Mouse (Mus musculus) midbrain, embryonic 13.5 days (tissue): ENCODE data around the gene Ube4a. TPM values are rescaled to one million over a fixed set of nuclear protein-coding genes. Genes with fewer than 3 reads are reported as not detected.

Experiments used
- ATAC-seq: fragments of 200-750 bp; cut with Nextera tagmentation; 2 replicates; pipeline ENCODE4 v1.8.0; 2017; ENCODE audit warnings: mild to moderate bottlenecking, moderate TSS enrichment, moderate library complexity
- H3K27ac ChIP-seq: fragments of 300-500 bp; sonication (generic); 2 replicates; pipeline ENCODE4 v1.5.1; 2015; ENCODE audit warnings: inconsistent platforms, mild to moderate bottlenecking, moderate library complexity
- H3K27me3 ChIP-seq: fragments of 300-500 bp; sonication (generic); 2 replicates; pipeline ENCODE4 v1.6.1; 2015; ENCODE audit warnings: mild to moderate bottlenecking, inconsistent platforms
- H3K36me3 ChIP-seq: fragments of 300-500 bp; sonication (generic); 2 replicates; pipeline ENCODE4 v1.6.1; 2015; ENCODE audit warnings: mild to moderate bottlenecking, inconsistent platforms
- H3K4me1 ChIP-seq: fragments of 300-500 bp; sonication (generic); replicated peaks from 2 replicates; pipeline ENCODE4 v1.6.1; 2015; ENCODE audit warnings: inconsistent platforms
- H3K4me2 ChIP-seq: fragments of 300-500 bp; sonication (generic); replicated peaks from 2 replicates; pipeline ENCODE4 v1.6.1; 2015; ENCODE audit warnings: moderate library complexity, mild to moderate bottlenecking, inconsistent platforms
- H3K4me3 ChIP-seq: fragments of 300-500 bp; sonication (generic); replicated peaks from 2 replicates; pipeline ENCODE4 v1.5.1; 2015; ENCODE audit warnings: mild to moderate bottlenecking, inconsistent platforms
- H3K9ac ChIP-seq: fragments of 300-500 bp; sonication (generic); replicated peaks from 2 replicates; pipeline ENCODE4 v1.6.1; 2015; ENCODE audit warnings: mild to moderate bottlenecking, inconsistent platforms
- H3K9me3 ChIP-seq: fragments of 300-500 bp; sonication (generic); 2 replicates; pipeline ENCODE4 v1.6.1; 2016; ENCODE audit warnings: mild to moderate bottlenecking, inconsistent platforms
- WGBS: fragments of 180-500 bp; shearing (Covaris S2); methylation state at CpG from one replicate; pipeline ENCODE4 v1.1.7; 2015; 5-methylcytosine and 5-hydroxymethylcytosine counted together
- polyA plus RNA-seq: library from polyadenylated mRNA; unstranded; fragments of >200 nt; fragmentation: Nextera tagmentation; extraction: Ambion mirVana; gene quantifications from 2 replicates; pipeline ENCODE4 v1.2.1, GENCODE M21; 2015

The Ube4a gene
- polyA plus RNA-seq, 1 experiment from 2014 or later, result 36.9 TPM

DNA sequence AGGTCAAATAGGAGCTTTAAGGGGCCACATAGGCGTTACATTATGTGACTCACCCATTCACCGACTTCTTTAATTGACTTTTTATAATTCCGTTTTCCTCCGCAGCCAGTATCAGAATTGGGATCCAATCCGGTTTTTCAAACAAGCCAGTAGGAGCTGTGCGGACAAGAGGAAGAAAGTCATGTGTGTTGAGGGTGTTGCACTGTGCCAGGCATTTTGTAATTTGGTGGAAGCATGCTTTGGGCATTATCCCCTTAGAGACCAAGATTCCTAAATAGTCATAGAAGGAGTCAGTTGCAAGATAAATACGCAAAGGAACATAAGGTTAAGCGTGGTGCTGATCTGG, 44.3 kb downstream of the Ube4a start:
- H3K9ac ChIP-seq, result peak overlapping the region; percentile 57
- H3K4me1 ChIP-seq, result peaks cover 14% of the 10 kb centered on the region
- peak overlapping the region; percentile 93 for H3K27ac ChIP-seq
- H3K4me2 ChIP-seq, result peak overlapping the region; percentile 96
- 1% methylated on average over 8 of the region's 8 CpGs for WGBS
- no peaks in the 10 kb centered on the region for H3K9me3 ChIP-seq
- H3K27me3 ChIP-seq, result no peaks in the 10 kb centered on the region
- ATAC-seq, result peak; percentile 87
- H3K4me3 ChIP-seq, result peak overlapping the region; percentile 99
- no peaks in the 10 kb centered on the region for H3K36me3 ChIP-seq

GRCm38 (mm10) chr9:44920374-44921122, 44.9 kb downstream of the Ube4a start, which contains the start of gene Atp5l:
TSS of gene Atp5l (minus strand) at chr9:44920742.
- peak within 1 kb of the TSS; percentile 95 for H3K9ac ChIP-seq
- peak within 1 kb of the TSS; percentile 93 for H3K27ac ChIP-seq
- H3K4me1 ChIP-seq, result peaks cover 16% of the 10 kb centered on the region
- peak; percentile 90 for ATAC-seq
- under 1% methylated on average over 48 of the region's 48 CpGs for WGBS
- no peaks in the 10 kb centered on the region for H3K27me3 ChIP-seq
- peak within 1 kb of the TSS; percentile 99 for H3K4me3 ChIP-seq
- no peaks in the 10 kb centered on the region for H3K9me3 ChIP-seq
- no peaks in the 10 kb centered on the region for H3K36me3 ChIP-seq
- peak within 1 kb of the TSS; percentile 96 for H3K4me2 ChIP-seq

GRCm38 (mm10) chr9:44919606-44920005, 45.8 kb downstream of the Ube4a start:
- 42% methylated on average over 2 of the region's 2 CpGs for WGBS
- H3K4me1 ChIP-seq, result peaks cover 26% of the 10 kb centered on the region
- H3K9me3 ChIP-seq, result no peaks in the 10 kb centered on the region
- H3K4me2 ChIP-seq, result peak overlapping the region; percentile 96
- H3K9ac ChIP-seq, result peak overlapping the region; percentile 95
- peak overlapping the region; percentile 99 for H3K4me3 ChIP-seq
- no peaks in the 10 kb centered on the region for H3K36me3 ChIP-seq
- no peak for ATAC-seq
- H3K27ac ChIP-seq, result no peak overlapping the region
- no peaks in the 10 kb centered on the region for H3K27me3 ChIP-seq

DNA sequence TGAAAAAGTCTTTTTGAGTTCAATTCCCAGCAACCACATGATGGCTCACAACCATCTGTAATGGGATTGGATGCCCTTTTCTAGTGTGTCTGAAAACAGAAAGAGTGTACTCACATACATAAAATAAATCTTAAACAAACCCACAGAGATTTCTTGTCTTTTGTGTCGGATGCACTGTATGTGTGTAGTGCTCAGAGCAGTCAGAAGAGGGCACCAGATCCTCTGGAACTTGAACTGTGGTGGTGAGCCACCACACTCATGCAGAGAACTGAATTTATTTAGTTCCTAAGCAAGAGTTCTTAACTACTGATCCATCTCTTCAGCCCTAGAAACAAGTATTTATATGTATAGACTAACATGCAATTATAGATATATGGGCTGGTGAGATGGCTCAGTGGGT, 49.2 kb downstream of the Ube4a start:
- H3K36me3 ChIP-seq, result peaks cover 17% of the 10 kb centered on the region
- 62% methylated on average over 1 of the region's 1 CpGs for WGBS
- H3K9me3 ChIP-seq, result no peaks in the 10 kb centered on the region
- H3K4me2 ChIP-seq, result no peak overlapping the region
- H3K4me1 ChIP-seq, result peaks cover 26% of the 10 kb centered on the region
- no peak overlapping the region for H3K27ac ChIP-seq
- H3K27me3 ChIP-seq, result no peaks in the 10 kb centered on the region
- H3K9ac ChIP-seq, result no peak overlapping the region
- H3K4me3 ChIP-seq, result no peak overlapping the region
- ATAC-seq, result no peak

DNA sequence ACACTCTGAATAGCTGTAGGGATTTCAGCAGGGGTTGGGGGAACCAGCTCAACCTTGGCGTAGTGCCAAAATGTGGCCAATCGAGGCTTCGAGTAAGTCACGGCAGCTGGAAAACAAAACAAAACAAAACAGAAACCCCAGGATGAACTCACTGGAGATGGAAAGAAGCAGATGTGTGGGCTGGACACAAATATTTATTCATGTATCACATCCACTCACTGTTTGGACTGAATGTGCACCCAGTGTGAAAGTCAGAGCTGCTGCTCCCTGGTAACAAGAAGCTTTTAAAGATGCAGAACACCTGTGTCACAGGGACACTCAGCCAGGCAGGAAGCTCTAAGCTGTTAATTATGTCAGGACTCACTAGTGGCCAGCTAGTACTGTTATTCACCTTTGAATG, 50.7 kb downstream of the Ube4a start:
- Histone ChIP-seq H3K9me3 (no peaks in the 10 kb centered on the region), H3K4me3 (no peak overlapping the region), H3K27me3 (no peaks in the 10 kb centered on the region), H3K9ac (no peak overlapping the region), H3K4me2 (no peak overlapping the region), H3K36me3 (peaks cover 28% of the 10 kb centered on the region), H3K27ac (no peak overlapping the region), H3K4me1 (peaks cover 22% of the 10 kb centered on the region)
- no peak for ATAC-seq
- 44% methylated on average over 4 of the region's 4 CpGs for WGBS

DNA sequence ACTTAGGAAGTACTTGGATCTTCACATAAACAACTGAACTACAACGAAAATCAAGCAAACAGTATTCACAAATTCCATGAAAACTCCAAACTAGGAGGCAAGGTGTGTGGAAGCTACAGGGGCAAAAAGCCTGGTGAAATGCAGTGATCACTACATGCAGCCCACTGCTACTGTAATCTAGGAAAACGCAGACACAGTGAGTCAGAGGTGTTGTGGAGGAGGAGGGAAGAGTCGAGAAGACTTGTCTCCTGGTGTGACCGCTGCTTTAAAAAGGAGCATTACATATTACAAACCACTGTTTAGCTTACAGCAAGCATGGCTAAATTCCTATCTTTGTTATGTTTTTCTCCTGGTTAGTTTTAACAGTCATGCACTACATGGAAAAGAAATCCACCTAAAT, 54.0 kb downstream of the Ube4a start:
- H3K4me3 ChIP-seq, result no peak overlapping the region
- peaks cover 12% of the 10 kb centered on the region for H3K4me1 ChIP-seq
- 98% methylated on average over 4 of the region's 4 CpGs for WGBS
- no peak overlapping the region for H3K9ac ChIP-seq
- no peaks in the 10 kb centered on the region for H3K27me3 ChIP-seq
- no peak overlapping the region for H3K4me2 ChIP-seq
- no peaks in the 10 kb centered on the region for H3K9me3 ChIP-seq
- no peak for ATAC-seq
- peaks cover 28% of the 10 kb centered on the region for H3K36me3 ChIP-seq
- no peak overlapping the region for H3K27ac ChIP-seq

DNA sequence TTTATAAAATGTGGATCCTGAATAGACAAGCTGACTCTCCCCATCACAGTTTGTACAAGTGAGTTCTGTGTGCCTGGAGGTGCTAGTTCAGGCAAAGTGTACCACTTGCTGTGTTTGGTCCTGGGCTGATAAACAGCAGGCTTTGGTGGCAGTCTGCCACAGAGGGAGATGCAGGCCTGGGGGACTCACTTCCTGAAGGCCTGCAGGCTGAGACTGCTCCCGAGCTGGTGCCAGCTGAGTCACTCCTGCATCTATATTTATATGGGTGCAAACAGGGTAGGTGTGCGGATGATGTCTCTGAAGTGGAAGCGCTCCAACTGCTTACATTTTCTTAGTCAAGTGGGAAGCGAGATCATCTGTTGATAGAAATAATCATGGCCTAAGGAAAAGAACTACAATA, 59.8 kb downstream of the Ube4a start:
- WGBS, result 87% methylated on average over 4 of the region's 4 CpGs
- peaks cover 4% of the 10 kb centered on the region for H3K36me3 ChIP-seq

DNA sequence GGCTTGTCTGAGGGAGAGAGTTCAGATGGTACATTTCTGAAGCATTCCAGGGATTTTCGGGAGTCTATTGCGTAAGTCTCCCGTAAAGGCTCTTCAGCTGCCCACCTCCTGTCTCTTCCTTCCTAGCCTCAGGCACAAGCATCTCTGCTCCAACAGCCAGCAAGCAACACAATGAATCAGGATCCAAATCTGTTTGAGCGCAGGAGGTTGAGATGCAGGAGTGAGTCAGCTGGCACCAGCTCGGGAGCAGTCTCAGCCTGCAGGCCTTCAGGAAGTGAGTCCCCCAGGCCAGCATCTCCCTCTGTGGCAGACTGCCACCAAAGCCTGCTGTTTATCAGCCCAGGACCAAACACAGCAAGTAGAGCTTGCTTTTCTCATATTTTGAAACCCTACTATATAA, 60.4 kb downstream of the Ube4a start:
- Histone ChIP-seq H3K36me3 (no peaks in the 10 kb centered on the region), H3K9ac (no peak overlapping the region), H3K27me3 (no peaks in the 10 kb centered on the region), H3K9me3 (no peaks in the 10 kb centered on the region), H3K4me3 (no peak overlapping the region), H3K4me2 (no peak overlapping the region), H3K4me1 (no peaks in the 10 kb centered on the region), H3K27ac (no peak overlapping the region)
- WGBS, result 79% methylated on average over 5 of the region's 5 CpGs
- ATAC-seq, result no peak

More for the DNA sequence above, 59.8 kb downstream of the Ube4a start:
- ATAC-seq, result no peak
- H3K9ac ChIP-seq, result no peak overlapping the region
- H3K27me3 ChIP-seq, result no peaks in the 10 kb centered on the region
- no peaks in the 10 kb centered on the region for H3K4me1 ChIP-seq
- no peak overlapping the region for H3K4me2 ChIP-seq
- no peaks in the 10 kb centered on the region for H3K9me3 ChIP-seq
- no peak overlapping the region for H3K27ac ChIP-seq
- H3K4me3 ChIP-seq, result no peak overlapping the region

DNA sequence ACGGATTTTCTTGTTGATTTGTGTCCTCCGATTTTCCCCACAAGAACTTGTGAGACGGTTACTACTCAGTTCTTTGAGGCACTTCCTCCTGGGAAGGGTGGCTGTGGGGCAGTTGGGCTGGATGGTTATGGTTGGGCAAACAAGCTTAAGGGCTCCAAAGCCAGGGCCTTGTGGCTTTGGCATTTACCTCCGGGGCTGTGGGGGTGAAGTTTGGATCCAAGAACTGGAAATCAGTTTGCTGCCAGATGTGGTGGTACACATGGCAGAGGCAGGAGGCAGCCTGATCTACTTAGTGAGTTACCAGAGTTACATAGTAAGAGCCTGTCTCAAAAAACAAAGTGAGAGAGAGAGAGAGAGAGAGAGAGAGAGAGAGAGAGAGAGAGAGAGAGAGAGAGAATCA, 61.5 kb downstream of the Ube4a start:
- H3K4me3 ChIP-seq, result no peak overlapping the region
- 89% methylated on average over 4 of the region's 4 CpGs for WGBS
- no peaks in the 10 kb centered on the region for H3K9me3 ChIP-seq
- no peaks in the 10 kb centered on the region for H3K27me3 ChIP-seq
- no peaks in the 10 kb centered on the region for H3K4me1 ChIP-seq
- H3K4me2 ChIP-seq, result no peak overlapping the region
- no peak overlapping the region for H3K9ac ChIP-seq
- H3K27ac ChIP-seq, result no peak overlapping the region
- H3K36me3 ChIP-seq, result no peaks in the 10 kb centered on the region
- ATAC-seq, result no peak

- ATAC-seq, result no peak
- no peaks in the 10 kb centered on the region for H3K36me3 ChIP-seq
- H3K27me3 ChIP-seq, result no peaks in the 10 kb centered on the region
Measured at GRCm38 (mm10) chr9:44900402-44900801, 65.0 kb downstream of the Ube4a start.

GRCm38 (mm10) chr9:44899716-44900115, 65.7 kb downstream of the Ube4a start:
- ATAC-seq, result no peak
- Histone ChIP-seq H3K4me2 (no peak overlapping the region), H3K9me3 (no peaks in the 10 kb centered on the region), H3K4me1 (peaks cover 5% of the 10 kb centered on the region; the same call in 1 of the 2 replicates), H3K27me3 (no peaks in the 10 kb centered on the region), H3K36me3 (no peaks in the 10 kb centered on the region), H3K27ac (no peak overlapping the region), H3K9ac (no peak overlapping the region), H3K4me3 (no peak overlapping the region)
- WGBS, result 95% methylated on average over 3 of the region's 3 CpGs

More at GRCm38 (mm10) chr9:44900402-44900801, 65.0 kb downstream of the Ube4a start:
- no peak overlapping the region for H3K4me2 ChIP-seq
- no peaks in the 10 kb centered on the region for H3K9me3 ChIP-seq
- 72% methylated on average over 4 of the region's 4 CpGs for WGBS
- H3K4me3 ChIP-seq, result no peak overlapping the region
- peaks cover 5% of the 10 kb centered on the region; the same call in 1 of the 2 replicates for H3K4me1 ChIP-seq
- H3K27ac ChIP-seq, result no peak overlapping the region
- no peak overlapping the region for H3K9ac ChIP-seq

GRCm38 (mm10) chr9:44897024-44897423, 68.4 kb downstream of the Ube4a start:
- Histone ChIP-seq H3K27me3 (0 out of 2 replicates have a peak, but pooled peaks cover 2% of the 10 kb centered on the region), H3K4me3 (no peak overlapping the region), H3K36me3 (no peaks in the 10 kb centered on the region), H3K9ac (no peak overlapping the region), H3K4me1 (peaks cover 5% of the 10 kb centered on the region; the same call in 1 of the 2 replicates), H3K27ac (no peak overlapping the region), H3K9me3 (no peaks in the 10 kb centered on the region), H3K4me2 (no peak overlapping the region)
- WGBS, result 61% methylated on average over 4 of the region's 4 CpGs
- no peak for ATAC-seq

GRCm38 (mm10) chr9:44892664-44893063, 72.7 kb downstream of the Ube4a start:
- no peak overlapping the region for H3K9ac ChIP-seq
- H3K4me1 ChIP-seq, result peaks cover 5% of the 10 kb centered on the region; the same call in 1 of the 2 replicates
- no peak overlapping the region for H3K4me3 ChIP-seq
- no peak overlapping the region for H3K27ac ChIP-seq
- no peak for ATAC-seq
- H3K9me3 ChIP-seq, result no peaks in the 10 kb centered on the region
- H3K4me2 ChIP-seq, result no peak overlapping the region
- H3K27me3 ChIP-seq, result 0 out of 2 replicates have a peak, but pooled peaks cover 2% of the 10 kb centered on the region
- WGBS, result 73% methylated on average over 3 of the region's 3 CpGs
- no peaks in the 10 kb centered on the region for H3K36me3 ChIP-seq
